Mouse (Mus musculus) heart, adult 2 months (tissue): Measurements from ENCODE around the gene Hesx1.

Experiments used
- CTCF ChIP-seq: fragments of 200-600 bp; IDR thresholded peaks from 2 replicates; pipeline ENCODE4 v1.8.1; 2022; ENCODE audit warnings: antibody characterized with exemption, mild to moderate bottlenecking, moderate library complexity
- POLR2A ChIP-seq: fragments of 200-500 bp; IDR thresholded peaks from 2 replicates; pipeline ENCODE4 v1.6.1; 2011; ENCODE audit warnings: mild to moderate bottlenecking, low read depth, low read length, control low read depth; ENCODE audit not compliant: insufficient read depth

DNA sequence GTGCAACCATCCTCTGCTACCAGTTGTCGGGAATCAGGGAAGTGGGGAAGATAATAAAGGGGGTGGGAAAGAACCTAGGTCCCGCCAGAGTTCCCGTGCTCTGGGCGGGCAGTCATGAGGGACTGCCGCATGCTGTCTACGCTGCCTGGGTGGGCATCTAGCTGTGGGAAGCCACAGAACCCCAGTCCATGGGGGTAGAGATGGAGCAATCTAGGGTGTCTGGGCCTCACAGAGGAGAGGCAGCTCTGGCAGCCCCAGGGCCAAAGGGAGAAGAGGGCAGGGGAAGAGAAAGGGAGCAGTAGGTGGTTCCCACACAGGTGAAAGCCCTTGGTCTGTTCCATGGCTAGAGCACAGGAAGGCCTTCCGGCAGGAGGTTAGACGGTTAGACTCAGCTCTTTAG is 13.2 kb upstream of the Hesx1 start:
- TF ChIP-seq CTCF (no peak), POLR2A (no peak)
